Mouse (Mus musculus): ENCODE data around the gene Tomt.

The Tomt gene

GRCm38 (mm10) chr7:101857094-101857493, 49.1 kb downstream of the Tomt start, which contains the start of gene Folr2:
Folr2 (minus strand) TSS chr7:101857194.
- no peak for DNase-seq (ENCODE audit: low spot score in 2 of 2)

- DNase-seq (ENCODE audit: low spot score in 2 of 2): no peak
These were observed 52.3 kb downstream of the Tomt start for GRCm38 (mm10) chr7:101853816-101854215.

- no peak for DNase-seq (ENCODE audit: low spot score in 2 of 2)
These were observed 53.3 kb downstream of the Tomt start for GRCm38 (mm10) chr7:101852846-101853245.

GRCm38 (mm10) chr7:101851689-101852088, 54.5 kb downstream of the Tomt start:
- no peak for DNase-seq (ENCODE audit: low spot score in 2 of 2)

Measured in frontal cortex, postnatal 25 days (tissue).